Mouse (Mus musculus) c-Kit-positive CD71-positive TER-119-positive erythroid progenitor cells, embryonic 14.5 days (primary cell): Measurements from ENCODE around the gene Oma1.

Experiments used
- DNase-seq: peaks from one replicate; pipeline ENCODE4 v3.0.0-alpha.2; 2013; ENCODE audit warnings: low spot score

The Oma1 gene

GRCm38 (mm10) chr4:103358941-103359448, 45.4 kb downstream of the Oma1 start:
- no peak for DNase-seq

- no peak for DNase-seq
Observed at GRCm38 (mm10) chr4:103382171-103382570, 68.6 kb downstream of the Oma1 start.

GRCm38 (mm10) chr4:103385031-103385430, 71.4 kb downstream of the Oma1 start:
- no peak for DNase-seq

- no peak for DNase-seq
Observed at GRCm38 (mm10) chr4:103385835-103386787, 72.5 kb downstream of the Oma1 start.

- DNase-seq, result no peak
Observed at GRCm38 (mm10) chr4:103387292-103387691, 73.7 kb downstream of the Oma1 start.

GRCm38 (mm10) chr4:103388530-103389178, 75.0 kb downstream of the Oma1 start:
- no peak for DNase-seq

- DNase-seq, result no peak
Observed at GRCm38 (mm10) chr4:103389583-103389982, 76.0 kb downstream of the Oma1 start.

- no peak for DNase-seq
Observed at GRCm38 (mm10) chr4:103390499-103390898, 76.9 kb downstream of the Oma1 start.

- DNase-seq, result no peak
Observed at GRCm38 (mm10) chr4:103395066-103395465, 81.5 kb downstream of the Oma1 start.

- no peak for DNase-seq
Observed at GRCm38 (mm10) chr4:103395905-103396304, 82.3 kb downstream of the Oma1 start.

- DNase-seq, result no peak
Observed at GRCm38 (mm10) chr4:103396876-103397275, 83.3 kb downstream of the Oma1 start.

- no peak for DNase-seq
Observed at GRCm38 (mm10) chr4:103402581-103402980, 89.0 kb downstream of the Oma1 start.

GRCm38 (mm10) chr4:103405321-103405720, 91.7 kb downstream of the Oma1 start:
- no peak for DNase-seq

GRCm38 (mm10) chr4:103410217-103410799, 96.7 kb downstream of the Oma1 start:
- DNase-seq, result no peak
